Mouse (Mus musculus): Measurements from ENCODE around the gene Gm20388. TPM values are rescaled to one million over a fixed set of nuclear protein-coding genes. Genes with fewer than 3 reads are reported as not detected.

Gene Gm20388
- polyA plus RNA-seq, 1 experiment from 2014 or later, result 1.7 TPM

DNA sequence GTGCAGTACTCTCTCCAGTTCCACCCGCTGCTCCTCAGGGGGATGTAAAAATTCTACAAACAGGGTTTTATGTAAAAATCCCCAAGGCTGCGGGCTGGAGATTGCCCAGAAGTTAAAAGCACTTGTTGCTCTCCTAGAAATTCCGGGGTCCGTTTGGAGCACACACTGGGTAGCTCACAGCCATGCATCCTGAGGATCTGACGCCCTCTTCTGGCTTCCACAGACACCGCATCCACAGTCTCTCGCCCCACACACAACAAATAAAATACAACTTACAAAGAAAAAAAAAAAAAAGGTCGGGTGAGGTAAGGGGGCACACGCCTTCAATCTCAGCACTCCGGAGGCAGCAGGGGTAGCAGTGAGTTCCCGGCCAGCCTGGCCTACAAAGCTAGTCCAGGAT lies 1897.4 kb downstream of the Gm20388 start:
- Histone ChIP-seq H3K36me3 (peaks cover 85% of the 10 kb centered on the region), H3K27me3 (ENCODE audit: insufficient read depth, poor library complexity, severe bottlenecking) (no peaks in the 10 kb centered on the region), H3K4me3 (no peak overlapping the region), H3K27ac (no peak overlapping the region), H3K4me1 (replicated peaks) (no peaks in the 10 kb centered on the region), H3K9me3 (no peaks in the 10 kb centered on the region)
- 79% methylated on average over 11 of the region's 11 CpGs for WGBS
- DNase-seq (ENCODE audit: low spot score), result no peak

- H3K36me3 ChIP-seq, result peaks cover 86% of the 10 kb centered on the region
- no peaks in the 10 kb centered on the region for H3K27me3 ChIP-seq (ENCODE audit: insufficient read depth, poor library complexity, severe bottlenecking)
- H3K4me1 ChIP-seq (replicated peaks), result no peaks in the 10 kb centered on the region
- no peaks in the 10 kb centered on the region for H3K9me3 ChIP-seq
- H3K4me3 ChIP-seq, result no peak overlapping the region
- 97% methylated on average over 11 of the region's 11 CpGs for WGBS
- H3K27ac ChIP-seq, result no peak overlapping the region
- no peak for DNase-seq (ENCODE audit: low spot score)
These were observed 1899.0 kb downstream of the Gm20388 start for GRCm38 (mm10) chr8:121809524-121810155.

GRCm38 (mm10) chr8:121811502-121811901 lies 1900.9 kb downstream of the Gm20388 start:
- 92% methylated on average over 3 of the region's 3 CpGs for WGBS
- Histone ChIP-seq H3K9me3 (no peaks in the 10 kb centered on the region), H3K36me3 (peaks cover 85% of the 10 kb centered on the region), H3K27me3 (ENCODE audit: insufficient read depth, poor library complexity, severe bottlenecking) (no peaks in the 10 kb centered on the region), H3K4me1 (replicated peaks) (no peaks in the 10 kb centered on the region), H3K27ac (no peak overlapping the region), H3K4me3 (no peak overlapping the region)
- DNase-seq (ENCODE audit: low spot score), result no peak

GRCm38 (mm10) chr8:121811931-121812570 lies 1901.4 kb downstream of the Gm20388 start:
- Histone ChIP-seq H3K27me3 (ENCODE audit: insufficient read depth, poor library complexity, severe bottlenecking) (no peaks in the 10 kb centered on the region), H3K36me3 (peaks cover 87% of the 10 kb centered on the region), H3K9me3 (no peaks in the 10 kb centered on the region), H3K4me3 (no peak overlapping the region), H3K27ac (no peak overlapping the region), H3K4me1 (replicated peaks) (no peaks in the 10 kb centered on the region)
- DNase-seq (ENCODE audit: low spot score), result no peak
- WGBS, result 95% methylated on average over 12 of the region's 12 CpGs

GRCm38 (mm10) chr8:121818226-121818625 lies 1907.6 kb downstream of the Gm20388 start:
- Histone ChIP-seq H3K4me1 (replicated peaks) (no peaks in the 10 kb centered on the region), H3K4me3 (no peak overlapping the region), H3K9me3 (no peaks in the 10 kb centered on the region), H3K27me3 (ENCODE audit: insufficient read depth, poor library complexity, severe bottlenecking) (no peaks in the 10 kb centered on the region), H3K27ac (no peak overlapping the region), H3K36me3 (peaks cover 80% of the 10 kb centered on the region)
- 84% methylated on average over 7 of the region's 7 CpGs for WGBS
- no peak for DNase-seq (ENCODE audit: low spot score)

GRCm38 (mm10) chr8:121820840-121821239 lies 1910.2 kb downstream of the Gm20388 start:
- Histone ChIP-seq H3K4me3 (no peak overlapping the region), H3K27me3 (ENCODE audit: insufficient read depth, poor library complexity, severe bottlenecking) (no peaks in the 10 kb centered on the region), H3K9me3 (no peaks in the 10 kb centered on the region), H3K27ac (no peak overlapping the region), H3K36me3 (peaks cover 54% of the 10 kb centered on the region), H3K4me1 (replicated peaks) (no peaks in the 10 kb centered on the region)
- WGBS, result 97% methylated on average over 6 of the region's 6 CpGs
- no peak for DNase-seq (ENCODE audit: low spot score)

GRCm38 (mm10) chr8:121821320-121821719 lies 1910.7 kb downstream of the Gm20388 start:
- Histone ChIP-seq H3K27ac (no peak overlapping the region), H3K4me1 (replicated peaks) (no peaks in the 10 kb centered on the region), H3K9me3 (no peaks in the 10 kb centered on the region), H3K27me3 (ENCODE audit: insufficient read depth, poor library complexity, severe bottlenecking) (no peaks in the 10 kb centered on the region), H3K36me3 (peaks cover 50% of the 10 kb centered on the region), H3K4me3 (no peak overlapping the region)
- DNase-seq (ENCODE audit: low spot score), result no peak
- WGBS, result 92% methylated on average over 11 of the region's 11 CpGs

- peaks cover 46% of the 10 kb centered on the region for H3K36me3 ChIP-seq
- WGBS, result 92% methylated on average over 9 of the region's 9 CpGs
- DNase-seq (ENCODE audit: low spot score), result no peak
- no peaks in the 10 kb centered on the region for H3K27me3 ChIP-seq (ENCODE audit: insufficient read depth, poor library complexity, severe bottlenecking)
- no peak overlapping the region for H3K27ac ChIP-seq
- no peaks in the 10 kb centered on the region for H3K4me1 ChIP-seq (replicated peaks)
- no peak overlapping the region for H3K4me3 ChIP-seq
- no peaks in the 10 kb centered on the region for H3K9me3 ChIP-seq
These were observed 1911.1 kb downstream of the Gm20388 start for GRCm38 (mm10) chr8:121821770-121822169.

DNA sequence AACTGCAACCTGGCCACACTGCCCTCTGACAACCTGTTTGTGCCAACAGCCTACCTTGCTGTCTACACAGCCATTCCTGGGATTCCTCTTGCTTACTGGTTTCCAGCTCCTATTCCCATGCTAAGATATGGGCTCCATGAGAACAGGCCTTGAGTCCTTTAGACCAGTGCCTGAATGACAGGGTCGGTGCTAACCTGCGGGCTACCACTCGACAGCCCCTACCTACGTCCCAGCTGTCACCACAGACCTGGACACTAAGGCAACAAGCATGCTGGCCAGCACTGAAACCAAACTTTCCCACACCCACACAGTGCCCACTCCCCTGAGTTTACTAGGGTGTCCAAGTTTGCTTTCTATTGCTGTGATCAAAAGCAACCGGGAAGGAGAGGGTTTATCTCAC lies 1917.1 kb downstream of the Gm20388 start:
- Histone ChIP-seq H3K4me3 (peak overlapping the region; percentile 97), H3K4me1 (replicated peaks) (peaks cover 26% of the 10 kb centered on the region), H3K27me3 (ENCODE audit: insufficient read depth, poor library complexity, severe bottlenecking) (no peaks in the 10 kb centered on the region), H3K36me3 (peaks cover 5% of the 10 kb centered on the region; the same call in 1 of the 2 replicates), H3K9me3 (no peaks in the 10 kb centered on the region), H3K27ac (no peak overlapping the region)
- 95% methylated on average over 5 of the region's 5 CpGs for WGBS
- DNase-seq (ENCODE audit: low spot score), result no peak

GRCm38 (mm10) chr8:121828376-121829023 lies 1917.9 kb downstream of the Gm20388 start:
- DNase-seq (ENCODE audit: low spot score), result no peak
- Histone ChIP-seq H3K36me3 (peaks cover 5% of the 10 kb centered on the region; the same call in 1 of the 2 replicates), H3K27ac (peak overlapping the region; percentile 90), H3K4me3 (peak overlapping the region; percentile 97), H3K9me3 (no peaks in the 10 kb centered on the region), H3K4me1 (replicated peaks) (peaks cover 26% of the 10 kb centered on the region), H3K27me3 (ENCODE audit: insufficient read depth, poor library complexity, severe bottlenecking) (no peaks in the 10 kb centered on the region)
- 31% methylated on average over 10 of the region's 10 CpGs for WGBS

GRCm38 (mm10) chr8:121829048-121829776 lies 1918.6 kb downstream of the Gm20388 start, which contains the start of gene Klhdc4:
Gene Klhdc4, minus strand, starts transcription at chr8:121829569.
- H3K27ac ChIP-seq, result peak within 1 kb of the TSS; percentile 90
- H3K4me1 ChIP-seq (replicated peaks), result peaks cover 26% of the 10 kb centered on the region
- peaks cover 5% of the 10 kb centered on the region; the same call in 1 of the 2 replicates for H3K36me3 ChIP-seq
- WGBS, result under 1% methylated on average over 68 of the region's 68 CpGs
- peak within 1 kb of the TSS; percentile 97 for H3K4me3 ChIP-seq
- H3K9me3 ChIP-seq, result no peaks in the 10 kb centered on the region
- no peaks in the 10 kb centered on the region for H3K27me3 ChIP-seq (ENCODE audit: insufficient read depth, poor library complexity, severe bottlenecking)
- peak; percentile 90 for DNase-seq (ENCODE audit: low spot score)

- Histone ChIP-seq H3K36me3 (peaks cover 5% of the 10 kb centered on the region; the same call in 1 of the 2 replicates), H3K27ac (peak overlapping the region; percentile 90), H3K4me1 (replicated peaks) (peaks cover 26% of the 10 kb centered on the region), H3K4me3 (peak overlapping the region; percentile 97), H3K9me3 (no peaks in the 10 kb centered on the region), H3K27me3 (ENCODE audit: insufficient read depth, poor library complexity, severe bottlenecking) (no peaks in the 10 kb centered on the region)
- no peak for DNase-seq (ENCODE audit: low spot score)
- WGBS, result 21% methylated on average over 18 of the region's 18 CpGs
These were observed 1919.2 kb downstream of the Gm20388 start for GRCm38 (mm10) chr8:121829777-121830362.

Measured in hindbrain, embryonic 10.5 days (tissue).